Mouse (Mus musculus): ENCODE data around the gene Uox. TPM values are rescaled to one million over a fixed set of nuclear protein-coding genes. Genes with fewer than 3 reads are reported as not detected.

Gene Uox
- total RNA-seq (2021) = under 1 TPM in 1 of 2 experiments, not detected in 1; 0.32 TPM
- long read RNA-seq, experiment 1 = 0 reads
- long read RNA-seq, experiment 2 = 0 reads

GRCm38 (mm10) chr3:146570148-146570782, at the start of gene Uox:
Gene Uox (plus strand): TSS chr3:146570426.
- no peak for DNase-seq

GRCm38 (mm10) chr3:146520798-146521651, 49.2 kb upstream of the Uox start, which contains the start of gene Rpf1:
Gene Rpf1 (minus strand): TSS chr3:146521429.
- peak; percentile 83 for DNase-seq

GRCm38 (mm10) chr3:146521652-146522020, 48.6 kb upstream of the Uox start:
- no peak for DNase-seq

GRCm38 (mm10) chr3:146528335-146528734, 41.9 kb upstream of the Uox start:
- no peak for DNase-seq

- no peak for DNase-seq
Measured at GRCm38 (mm10) chr3:146534986-146535385, 35.2 kb upstream of the Uox start.

- DNase-seq = no peak
Measured at GRCm38 (mm10) chr3:146540521-146541273, 29.5 kb upstream of the Uox start.

GRCm38 (mm10) chr3:146543632-146544031, 26.6 kb upstream of the Uox start:
- DNase-seq = no peak

- DNase-seq = no peak
Measured at GRCm38 (mm10) chr3:146554816-146555215, 15.4 kb upstream of the Uox start.

- DNase-seq = no peak
Measured at GRCm38 (mm10) chr3:146556567-146556966, 13.7 kb upstream of the Uox start.

GRCm38 (mm10) chr3:146557507-146557906, 12.7 kb upstream of the Uox start:
- DNase-seq = no peak

- DNase-seq = no peak
Measured at GRCm38 (mm10) chr3:146562936-146563335, 7.3 kb upstream of the Uox start.

- DNase-seq = peak; percentile 87
Measured at GRCm38 (mm10) chr3:146564268-146565064, 5.8 kb upstream of the Uox start.

GRCm38 (mm10) chr3:146565065-146565411, 5.2 kb upstream of the Uox start:
- no peak for DNase-seq

- DNase-seq = no peak
Measured at GRCm38 (mm10) chr3:146567366-146567765, 2.9 kb upstream of the Uox start.

GRCm38 (mm10) chr3:146567884-146568530, 2.2 kb upstream of the Uox start:
- no peak for DNase-seq

- DNase-seq = no peak
Measured at GRCm38 (mm10) chr3:146569594-146569993, 632 bp upstream of the Uox start.

GRCm38 (mm10) chr3:146570939-146571338, 713 bp downstream of the Uox start:
- no peak for DNase-seq

- no peak for DNase-seq
Measured at GRCm38 (mm10) chr3:146571341-146571740, 1.1 kb downstream of the Uox start.

- DNase-seq = no peak
Measured at GRCm38 (mm10) chr3:146577591-146577990, 7.4 kb downstream of the Uox start.

GRCm38 (mm10) chr3:146580039-146580729, 10.0 kb downstream of the Uox start:
- no peak for DNase-seq

- DNase-seq = no peak
Measured at GRCm38 (mm10) chr3:146583478-146583877, 13.3 kb downstream of the Uox start.
